Comparison of ENCODE assay signal across 8 mouse cellular contexts in the genomic region with DNA sequence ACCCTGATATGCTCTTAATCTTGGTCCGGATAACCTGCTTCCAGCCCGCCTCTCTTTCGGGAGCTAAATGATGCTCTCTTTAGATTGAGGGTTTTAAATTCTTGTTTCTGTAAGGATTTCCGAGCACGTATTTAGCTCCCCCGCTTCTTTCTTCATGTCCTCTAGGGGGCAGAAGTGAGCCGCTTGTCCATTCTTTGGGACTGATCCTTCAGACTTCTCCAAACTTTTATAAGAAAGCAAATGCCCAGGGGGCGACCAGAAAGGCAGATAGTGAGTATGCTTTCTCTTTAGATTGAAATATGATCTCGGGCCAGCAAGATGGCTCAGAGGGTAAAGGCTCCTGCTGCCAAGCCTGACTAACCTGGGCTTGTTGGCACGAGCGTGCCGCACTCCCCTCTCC. TPM values are rescaled to one million over a fixed set of nuclear protein-coding genes. Genes with fewer than 3 reads are reported as not detected.
DNase-seq lines count a peak whose midpoint lies in the region; ATAC-seq and TF ChIP-seq lines count a peak whose summit lies in the region.

No protein-coding gene starts in this region.

- H3K4me2 ChIP-seq in kidney, postnatal 0 days (ENCODE audit: low read length): no peak overlapping the region
- H3K4me2 ChIP-seq in stomach, embryonic 14.5 days (replicated peaks; ENCODE audit: low read depth, low read length): 0 out of 2 replicates have a peak overlapping the region, but pooled peaks have one; percentile 6

- peak; percentile 26 to 52 for DNase-seq in layer of hippocampus, adult 2 months (ENCODE audit: low spot score in 2 of 2)
- DNase-seq in layer of hippocampus, adult 9-10 months (ENCODE audit: low spot score): no peak
- peak; percentile 31 for DNase-seq in MN1 (ENCODE audit: low spot score)
- peak; percentile 67 to 76 for DNase-seq in cerebellum, postnatal 25 days
- peak; percentile 79 for DNase-seq in heart, adult 8-10 months (ENCODE audit: low spot score)
- DNase-seq in kidney, postnatal 0 days (ENCODE audit: low spot score): peak; percentile 88
- peak; percentile 70 for DNase-seq in lung, postnatal 36 days

- no peaks in the 10 kb centered on the region for H3K36me3 ChIP-seq in kidney, postnatal 0 days (ENCODE audit: insufficient read depth, low read length)
- no peaks in the 10 kb centered on the region for H3K36me3 ChIP-seq in stomach, embryonic 14.5 days (ENCODE audit: control insufficient read depth, insufficient read depth, low read length)

- no peak overlapping the region for H3K27ac ChIP-seq in layer of hippocampus, adult 2 months
- no peak overlapping the region for H3K27ac ChIP-seq in kidney, postnatal 0 days
- no peak overlapping the region for H3K27ac ChIP-seq in stomach, embryonic 14.5 days (ENCODE audit: low read length)

- H3K4me3 ChIP-seq in layer of hippocampus, adult 2 months: no peak overlapping the region
- no peak overlapping the region for H3K4me3 ChIP-seq in kidney, postnatal 0 days (replicated peaks; ENCODE audit: low read depth, low read length)
- no peak overlapping the region for H3K4me3 ChIP-seq in stomach, embryonic 14.5 days (ENCODE audit: low read depth, low read length)

- peak; percentile 92 for TF ChIP-seq CTCF in layer of hippocampus, adult 2 months (conservative IDR thresholded peaks at IDR 0.05)
- TF ChIP-seq CTCF in kidney, postnatal 0 days (IDR thresholded peaks at IDR 0.05; ENCODE audit: low read depth): peak; percentile 87

- no peak for ATAC-seq in kidney, postnatal 0 days (replicated peaks; ENCODE audit: low FRiP score, low read depth)
- ATAC-seq in stomach, embryonic 14.5 days (ENCODE audit: insufficient number of reproducible peaks, insufficient read depth, low FRiP score, low read depth): no peak

- H3K9me3 ChIP-seq in kidney, postnatal 0 days (replicated peaks; ENCODE audit: low read length): no peaks in the 10 kb centered on the region
- H3K9me3 ChIP-seq in stomach, embryonic 14.5 days (ENCODE audit: control insufficient read depth, low read depth, low read length): no peaks in the 10 kb centered on the region

- H3K4me1 ChIP-seq in kidney, postnatal 0 days (replicated peaks; ENCODE audit: insufficient read depth, low read length): no peaks in the 10 kb centered on the region
- H3K4me1 ChIP-seq in stomach, embryonic 14.5 days (ENCODE audit: control insufficient read depth, insufficient read depth, low read length): peaks cover 3% of the 10 kb centered on the region; the same call in 1 of the 2 replicates

- WGBS in kidney, postnatal 0 days: 24% methylated on average over 12 of the region's 12 CpGs
- WGBS in stomach, embryonic 14.5 days: 30% methylated on average over 12 of the region's 12 CpGs

- no peaks in the 10 kb centered on the region for H3K27me3 ChIP-seq in kidney, postnatal 0 days (ENCODE audit: insufficient read depth, low read length)
- H3K27me3 ChIP-seq in stomach, embryonic 14.5 days (ENCODE audit: control insufficient read depth, insufficient read depth, low read length): no peaks in the 10 kb centered on the region

- H3K9ac ChIP-seq in kidney, postnatal 0 days (ENCODE audit: low read depth, low read length): no peak overlapping the region
- H3K9ac ChIP-seq in stomach, embryonic 14.5 days (replicated peaks; ENCODE audit: low read depth, low read length): no peak overlapping the region

RNA-seq across cellular contexts. Expression of a gene that starts 34.4 kb away (rescaled TPM):
- total RNA-seq in layer of hippocampus, adult 2 months (2021): 10 to 100 TPM; 22.9 to 24.4 TPM
- total RNA-seq in heart, adult 8-10 months (2022): 10 to 100 TPM; 11.4 to 14.3 (median 13.2) TPM
- polyA plus RNA-seq in kidney, postnatal 0 days (2015; fragmentation: Nextera tagmentation; extraction: Ambion mirVana): 14.9 and 17.7 TPM in 2 replicates
- 13.8 TPM in 2 replicates for polyA plus RNA-seq in stomach, embryonic 14.5 days (2014; fragmentation: Nextera tagmentation; extraction: Ambion mirVana)
